Mouse (Mus musculus): ENCODE results near the gene Tmem256.
"Not testable (repeated sequence)": the region's sequence is repeated elsewhere in the genome, so short reads cannot be mapped to it uniquely, and the experiment has no call there.

The Tmem256 gene

GRCm38 (mm10) chr11:69854680-69855079 lies 16.4 kb downstream of the Tmem256 start:
- no peak for DNase-seq (ENCODE audit: low read depth in 2 of 2, low spot score in 2 of 2)

GRCm38 (mm10) chr11:69855347-69855746 lies 17.0 kb downstream of the Tmem256 start:
- no peak for DNase-seq (ENCODE audit: low read depth in 2 of 2, low spot score in 2 of 2)

GRCm38 (mm10) chr11:69858113-69858998 lies 20.0 kb downstream of the Tmem256 start, which contains the start of gene Tnk1:
Tnk1 (minus strand) TSS chr11:69858730.
- DNase-seq (ENCODE audit: low read depth in 2 of 2, low spot score in 2 of 2), result no peak

- not testable (repeated sequence) for DNase-seq (ENCODE audit: low read depth in 2 of 2, low spot score in 2 of 2)
Observed at GRCm38 (mm10) chr11:69863729-69864128, 25.4 kb downstream of the Tmem256 start.

- DNase-seq (ENCODE audit: low read depth in 2 of 2, low spot score in 2 of 2), result no peak
Observed at GRCm38 (mm10) chr11:69864138-69864860, 26.0 kb downstream of the Tmem256 start.

GRCm38 (mm10) chr11:69865561-69865960 lies 27.2 kb downstream of the Tmem256 start:
- DNase-seq (ENCODE audit: low read depth in 2 of 2, low spot score in 2 of 2), result no peak

- DNase-seq (ENCODE audit: low read depth in 2 of 2, low spot score in 2 of 2), result no peak
Observed at GRCm38 (mm10) chr11:69867335-69867734, 29.0 kb downstream of the Tmem256 start.

GRCm38 (mm10) chr11:69870289-69871069 lies 32.2 kb downstream of the Tmem256 start:
- DNase-seq (ENCODE audit: low read depth in 2 of 2, low spot score in 2 of 2), result no peak

- DNase-seq (ENCODE audit: low read depth in 2 of 2, low spot score in 2 of 2), result no peak
Observed at GRCm38 (mm10) chr11:69871822-69872221, 33.5 kb downstream of the Tmem256 start.

- no peak for DNase-seq (ENCODE audit: low read depth in 2 of 2, low spot score in 2 of 2)
Observed at GRCm38 (mm10) chr11:69872451-69872850, 34.1 kb downstream of the Tmem256 start.

GRCm38 (mm10) chr11:69876186-69876585 lies 37.9 kb downstream of the Tmem256 start:
- no peak for DNase-seq (ENCODE audit: low read depth in 2 of 2, low spot score in 2 of 2)

GRCm38 (mm10) chr11:69876867-69877266 lies 38.6 kb downstream of the Tmem256 start:
- peak; percentile 88 to 94 for DNase-seq (ENCODE audit: low read depth in 2 of 2, low spot score in 2 of 2)

- DNase-seq (ENCODE audit: low read depth in 2 of 2, low spot score in 2 of 2), result no peak
Observed at GRCm38 (mm10) chr11:69877878-69878277, 39.6 kb downstream of the Tmem256 start, which contains the start of gene Tmem95. Tmem95 (minus strand) TSS chr11:69878018.

GRCm38 (mm10) chr11:69878399-69878798 lies 40.1 kb downstream of the Tmem256 start:
- DNase-seq (ENCODE audit: low read depth in 2 of 2, low spot score in 2 of 2), result no peak

GRCm38 (mm10) chr11:69878952-69879351 lies 40.6 kb downstream of the Tmem256 start:
- DNase-seq (ENCODE audit: low read depth in 2 of 2, low spot score in 2 of 2), result no peak

GRCm38 (mm10) chr11:69879711-69880110 lies 41.4 kb downstream of the Tmem256 start:
- DNase-seq (ENCODE audit: low read depth in 2 of 2, low spot score in 2 of 2), result no peak

GRCm38 (mm10) chr11:69880506-69880852 lies 42.2 kb downstream of the Tmem256 start:
- peak; percentile 30 to 52 for DNase-seq (ENCODE audit: low read depth in 2 of 2, low spot score in 2 of 2)

- DNase-seq (ENCODE audit: low read depth in 2 of 2, low spot score in 2 of 2), result peak; percentile 57 to 59
Observed at GRCm38 (mm10) chr11:69880853-69881603, 42.7 kb downstream of the Tmem256 start, which contains the start of gene Kctd11. Kctd11 (minus strand) TSS chr11:69881406.

GRCm38 (mm10) chr11:69881787-69882670 lies 43.7 kb downstream of the Tmem256 start:
- DNase-seq (ENCODE audit: low read depth in 2 of 2, low spot score in 2 of 2), result no peak

All from CD8-positive naive resting alpha-beta T cell, adult 2 months (primary cell).